Mouse (Mus musculus): Measurements from ENCODE around the gene Tnpo1.

GRCm38 (mm10) chr13:98809087-98809486 lies 117.1 kb downstream of the Tnpo1 start:
- TF ChIP-seq POLR2A (IDR thresholded peaks at IDR 0.05; ENCODE audit: borderline replicate concordance, low read depth, low read length), result no peak
- TF ChIP-seq CTCF (IDR thresholded peaks at IDR 0.05; ENCODE audit: low read depth, low read length), result no peak
